18 mouse cellular contexts compared by ENCODE assay signal in genomic region chr9:93186638-93187037, GRCm38 (mm10).
DNase-seq lines count a peak whose midpoint lies in the region; ATAC-seq and TF ChIP-seq lines count a peak whose summit lies in the region.
"Had no signal": no experiment of that assay in that cellular context is flagged by ENCODE, and none has a peak within 500 bp of the region (broad histone marks: within the 10 kb centered on the region; RNA-seq: fewer than 3 reads in every experiment).

No protein-coding gene starts in this region.

- H3K4me2 ChIP-seq in forebrain, postnatal 0 days (ENCODE audit: low read depth) = no peak overlapping the region
- H3K4me2 ChIP-seq: hindbrain, embryonic 12.5 days; limb, embryonic 15.5 days; liver, embryonic 15.5 days; midbrain, embryonic 12.5 days; neural tube, embryonic 15.5 days had no signal

- peak; percentile 83 for ATAC-seq in forebrain, postnatal 0 days

- 39% methylated on average over 1 of the region's 1 CpGs for WGBS in lung, adult 2 months
- WGBS in forebrain, postnatal 0 days = 18% methylated on average over 1 of the region's 1 CpGs

- TF ChIP-seq CTCF in lung, adult 2 months (IDR thresholded peaks at IDR 0.05; ENCODE audit: insufficient read depth, low read length) = no peak
- no peak for TF ChIP-seq CTCF in forebrain, postnatal 0 days (IDR thresholded peaks at IDR 0.05; ENCODE audit: low read depth)

- peak; percentile 3 to 28 for DNase-seq in lung, adult 18-20 months
- no peak for DNase-seq in lung, adult 2 months
- peak; percentile 15 for DNase-seq in fibroblast of lung, adult 2 months (ENCODE audit: low read depth)
- DNase-seq in forebrain, postnatal 0 days = peak; percentile 13
- no peak for DNase-seq in urinary bladder, postnatal 25 days (ENCODE audit: low spot score)
- DNase-seq in spleen, postnatal 4 days (ENCODE audit: low spot score in 2 of 2) = no peak
- DNase-seq in thymus, postnatal 14 days = no peak
- DNase-seq: cerebellum, adult 8-10 months; kidney, adult 18-20 months; layer of hippocampus, adult 9-11 months; left cerebral cortex, postnatal 4 days; thymus, adult 2 months had no signal

- H3K4me3 ChIP-seq in lung, adult 2 months (replicated peaks; ENCODE audit: extremely low read depth, low read depth, low read length) = no peak overlapping the region
- no peak overlapping the region for H3K4me3 ChIP-seq in forebrain, postnatal 0 days (ENCODE audit: low read depth, low read length)
- H3K4me3 ChIP-seq: hindbrain, embryonic 12.5 days; limb, embryonic 15.5 days; liver, embryonic 15.5 days; midbrain, embryonic 12.5 days; neural tube, embryonic 15.5 days had no signal

- H3K36me3 ChIP-seq in forebrain, postnatal 0 days (ENCODE audit: insufficient read depth) = no peaks in the 10 kb centered on the region
- H3K36me3 ChIP-seq: hindbrain, embryonic 12.5 days; limb, embryonic 15.5 days; liver, embryonic 15.5 days; midbrain, embryonic 12.5 days; neural tube, embryonic 15.5 days had no signal

- no peak for TF ChIP-seq POLR2A in lung, adult 2 months (IDR thresholded peaks at IDR 0.05; ENCODE audit: borderline replicate concordance, extremely low read depth, low read depth, low read length)

- H3K27me3 ChIP-seq in forebrain, postnatal 0 days (ENCODE audit: insufficient read depth, low read length) = no peaks in the 10 kb centered on the region
- H3K27me3 ChIP-seq: hindbrain, embryonic 12.5 days; limb, embryonic 15.5 days; liver, embryonic 15.5 days; midbrain, embryonic 12.5 days; neural tube, embryonic 15.5 days had no signal

- no peak overlapping the region for H3K9ac ChIP-seq in forebrain, postnatal 0 days
- H3K9ac ChIP-seq: hindbrain, embryonic 12.5 days; limb, embryonic 15.5 days; liver, embryonic 15.5 days; midbrain, embryonic 12.5 days; neural tube, embryonic 15.5 days had no signal

- no peaks in the 10 kb centered on the region for H3K9me3 ChIP-seq in forebrain, postnatal 0 days (ENCODE audit: low read length)
- H3K9me3 ChIP-seq: hindbrain, embryonic 12.5 days; limb, embryonic 15.5 days; liver, embryonic 15.5 days; midbrain, embryonic 12.5 days; neural tube, embryonic 15.5 days had no signal

- H3K27ac ChIP-seq in forebrain, postnatal 0 days (ENCODE audit: low read depth, low read length) = no peak overlapping the region
- H3K27ac ChIP-seq: hindbrain, embryonic 12.5 days; limb, embryonic 15.5 days; liver, embryonic 15.5 days; midbrain, embryonic 12.5 days; neural tube, embryonic 15.5 days; stomach, postnatal 0 days had no signal

- no peaks in the 10 kb centered on the region for H3K4me1 ChIP-seq in lung, adult 2 months (ENCODE audit: control insufficient read depth, insufficient read depth, low read length)
- H3K4me1 ChIP-seq in forebrain, postnatal 0 days (ENCODE audit: insufficient read depth) = no peaks in the 10 kb centered on the region
- H3K4me1 ChIP-seq: hindbrain, embryonic 12.5 days; limb, embryonic 15.5 days; liver, embryonic 15.5 days; midbrain, embryonic 12.5 days; neural tube, embryonic 15.5 days had no signal

Comparison
In these comparisons a context has a peak if more than half of its experiments do, and no peak if none do; other contexts are left out.
1. DNase-seq: peak in lung, adult 18-20 months (2 of 2), fibroblast of lung, adult 2 months (single experiment) and forebrain, postnatal 0 days (single experiment); none in lung, adult 2 months (single experiment), urinary bladder, postnatal 25 days (single experiment), spleen, postnatal 4 days (0 of 2) and thymus, postnatal 14 days (single experiment).